Mouse (Mus musculus): Measurements from ENCODE around the gene Ctnnbip1. TPM values are rescaled to one million over a fixed set of nuclear protein-coding genes. Genes with fewer than 3 reads are reported as not detected.

Ctnnbip1 gene
- polyA plus RNA-seq, 1 experiment from 2014 or later = 56.2 TPM

GRCm38 (mm10) chr4:149571209-149571608 lies 53.2 kb downstream of the Ctnnbip1 start:
- 49% methylated on average over 5 of the region's 5 CpGs for WGBS
- Histone ChIP-seq H3K9ac (ENCODE audit: low read length) (peak overlapping the region; percentile 4; the same call in 1 of the 2 replicates), H3K4me1 (ENCODE audit: control insufficient read depth, insufficient read depth, low read length) (peaks cover 34% of the 10 kb centered on the region), H3K9me3 (replicated peaks; ENCODE audit: control insufficient read depth, low read length) (no peaks in the 10 kb centered on the region), H3K4me2 (ENCODE audit: low read depth, low read length) (peak overlapping the region; percentile 16; the same call in 1 of the 2 replicates), H3K27me3 (ENCODE audit: control insufficient read depth, insufficient read depth, low read length) (no peaks in the 10 kb centered on the region), H3K4me3 (replicated peaks; ENCODE audit: low read length) (no peak overlapping the region), H3K36me3 (ENCODE audit: control insufficient read depth, insufficient read depth, low read length) (no peaks in the 10 kb centered on the region), H3K27ac (ENCODE audit: low read length) (peak overlapping the region; percentile 46)
- peak; percentile 42 for ATAC-seq (ENCODE audit: insufficient read depth, low FRiP score)

GRCm38 (mm10) chr4:149571651-149572149 lies 53.7 kb downstream of the Ctnnbip1 start:
- no peak overlapping the region for H3K4me3 ChIP-seq (replicated peaks; ENCODE audit: low read length)
- H3K4me2 ChIP-seq (ENCODE audit: low read depth, low read length) = peak overlapping the region; percentile 16; the same call in 1 of the 2 replicates
- no peaks in the 10 kb centered on the region for H3K9me3 ChIP-seq (replicated peaks; ENCODE audit: control insufficient read depth, low read length)
- WGBS = 45% methylated on average over 8 of the region's 8 CpGs
- peak overlapping the region; percentile 4; the same call in 1 of the 2 replicates for H3K9ac ChIP-seq (ENCODE audit: low read length)
- no peaks in the 10 kb centered on the region for H3K27me3 ChIP-seq (ENCODE audit: control insufficient read depth, insufficient read depth, low read length)
- no peaks in the 10 kb centered on the region for H3K36me3 ChIP-seq (ENCODE audit: control insufficient read depth, insufficient read depth, low read length)
- peak overlapping the region; percentile 46 for H3K27ac ChIP-seq (ENCODE audit: low read length)
- peaks cover 34% of the 10 kb centered on the region for H3K4me1 ChIP-seq (ENCODE audit: control insufficient read depth, insufficient read depth, low read length)
- ATAC-seq (ENCODE audit: insufficient read depth, low FRiP score) = peak; percentile 52; the same call in 1 of the 2 replicates

GRCm38 (mm10) chr4:149572446-149572845 lies 54.4 kb downstream of the Ctnnbip1 start:
- Histone ChIP-seq H3K27ac (ENCODE audit: low read length) (peak overlapping the region; percentile 46), H3K9ac (ENCODE audit: low read length) (0 out of 2 replicates have a peak overlapping the region, but pooled peaks have one; percentile 12)
- no peak for ATAC-seq (ENCODE audit: insufficient read depth, low FRiP score)

GRCm38 (mm10) chr4:149572851-149573250 lies 54.8 kb downstream of the Ctnnbip1 start:
- H3K27me3 ChIP-seq (ENCODE audit: control insufficient read depth, insufficient read depth, low read length) = no peaks in the 10 kb centered on the region
- H3K4me3 ChIP-seq (replicated peaks; ENCODE audit: low read length) = no peak overlapping the region
- H3K4me2 ChIP-seq (ENCODE audit: low read depth, low read length) = no peak overlapping the region
- no peaks in the 10 kb centered on the region for H3K36me3 ChIP-seq (ENCODE audit: control insufficient read depth, insufficient read depth, low read length)
- peak overlapping the region; percentile 46 for H3K27ac ChIP-seq (ENCODE audit: low read length)
- ATAC-seq (ENCODE audit: insufficient read depth, low FRiP score) = no peak
- WGBS = 53% methylated on average over 8 of the region's 8 CpGs
- H3K9me3 ChIP-seq (replicated peaks; ENCODE audit: control insufficient read depth, low read length) = no peaks in the 10 kb centered on the region
- H3K9ac ChIP-seq (ENCODE audit: low read length) = no peak overlapping the region
- peaks cover 31% of the 10 kb centered on the region for H3K4me1 ChIP-seq (ENCODE audit: control insufficient read depth, insufficient read depth, low read length)

More at GRCm38 (mm10) chr4:149572446-149572845, 54.4 kb downstream of the Ctnnbip1 start:
- Histone ChIP-seq H3K4me2 (ENCODE audit: low read depth, low read length) (no peak overlapping the region), H3K9me3 (replicated peaks; ENCODE audit: control insufficient read depth, low read length) (no peaks in the 10 kb centered on the region), H3K4me1 (ENCODE audit: control insufficient read depth, insufficient read depth, low read length) (peaks cover 34% of the 10 kb centered on the region), H3K4me3 (replicated peaks; ENCODE audit: low read length) (no peak overlapping the region), H3K27me3 (ENCODE audit: control insufficient read depth, insufficient read depth, low read length) (no peaks in the 10 kb centered on the region), H3K36me3 (ENCODE audit: control insufficient read depth, insufficient read depth, low read length) (no peaks in the 10 kb centered on the region)
- WGBS = 34% methylated on average over 6 of the region's 9 CpGs

GRCm38 (mm10) chr4:149574391-149574821 lies 56.4 kb downstream of the Ctnnbip1 start:
- ATAC-seq (ENCODE audit: insufficient read depth, low FRiP score) = no peak
- Histone ChIP-seq H3K4me2 (ENCODE audit: low read depth, low read length) (no peak overlapping the region), H3K4me1 (ENCODE audit: control insufficient read depth, insufficient read depth, low read length) (peaks cover 24% of the 10 kb centered on the region), H3K4me3 (replicated peaks; ENCODE audit: low read length) (no peak overlapping the region), H3K9ac (ENCODE audit: low read length) (no peak overlapping the region), H3K27me3 (ENCODE audit: control insufficient read depth, insufficient read depth, low read length) (no peaks in the 10 kb centered on the region), H3K27ac (ENCODE audit: low read length) (no peak overlapping the region), H3K36me3 (ENCODE audit: control insufficient read depth, insufficient read depth, low read length) (no peaks in the 10 kb centered on the region), H3K9me3 (replicated peaks; ENCODE audit: control insufficient read depth, low read length) (no peaks in the 10 kb centered on the region)
- WGBS = 68% methylated on average over 14 of the region's 14 CpGs

- Histone ChIP-seq H3K9me3 (replicated peaks; ENCODE audit: control insufficient read depth, low read length) (no peaks in the 10 kb centered on the region), H3K27me3 (ENCODE audit: control insufficient read depth, insufficient read depth, low read length) (no peaks in the 10 kb centered on the region), H3K4me3 (replicated peaks; ENCODE audit: low read length) (no peak overlapping the region), H3K27ac (ENCODE audit: low read length) (no peak overlapping the region), H3K4me2 (ENCODE audit: low read depth, low read length) (no peak overlapping the region), H3K4me1 (ENCODE audit: control insufficient read depth, insufficient read depth, low read length) (peaks cover 10% of the 10 kb centered on the region), H3K9ac (ENCODE audit: low read length) (no peak overlapping the region), H3K36me3 (ENCODE audit: control insufficient read depth, insufficient read depth, low read length) (no peaks in the 10 kb centered on the region)
- 80% methylated on average over 9 of the region's 9 CpGs for WGBS
- no peak for ATAC-seq (ENCODE audit: insufficient read depth, low FRiP score)
These were observed 58.0 kb downstream of the Ctnnbip1 start for GRCm38 (mm10) chr4:149576061-149576460.

- Histone ChIP-seq H3K4me2 (ENCODE audit: low read depth, low read length) (no peak overlapping the region), H3K27ac (ENCODE audit: low read length) (no peak overlapping the region), H3K9me3 (replicated peaks; ENCODE audit: control insufficient read depth, low read length) (no peaks in the 10 kb centered on the region), H3K36me3 (ENCODE audit: control insufficient read depth, insufficient read depth, low read length) (no peaks in the 10 kb centered on the region), H3K4me1 (ENCODE audit: control insufficient read depth, insufficient read depth, low read length) (no peaks in the 10 kb centered on the region), H3K4me3 (replicated peaks; ENCODE audit: low read length) (no peak overlapping the region), H3K27me3 (ENCODE audit: control insufficient read depth, insufficient read depth, low read length) (no peaks in the 10 kb centered on the region), H3K9ac (ENCODE audit: low read length) (no peak overlapping the region)
- no peak for ATAC-seq (ENCODE audit: insufficient read depth, low FRiP score)
- 28% methylated on average over 4 of the region's 4 CpGs for WGBS
These were observed 59.0 kb downstream of the Ctnnbip1 start for GRCm38 (mm10) chr4:149576993-149577548.

- 65% methylated on average over 13 of the region's 13 CpGs for WGBS
- Histone ChIP-seq H3K4me2 (ENCODE audit: low read depth, low read length) (no peak overlapping the region), H3K9ac (ENCODE audit: low read length) (no peak overlapping the region), H3K27ac (ENCODE audit: low read length) (no peak overlapping the region), H3K36me3 (ENCODE audit: control insufficient read depth, insufficient read depth, low read length) (no peaks in the 10 kb centered on the region), H3K27me3 (ENCODE audit: control insufficient read depth, insufficient read depth, low read length) (no peaks in the 10 kb centered on the region), H3K4me1 (ENCODE audit: control insufficient read depth, insufficient read depth, low read length) (no peaks in the 10 kb centered on the region), H3K4me3 (replicated peaks; ENCODE audit: low read length) (no peak overlapping the region), H3K9me3 (replicated peaks; ENCODE audit: control insufficient read depth, low read length) (no peaks in the 10 kb centered on the region)
- ATAC-seq (ENCODE audit: insufficient read depth, low FRiP score) = no peak
These were observed 60.1 kb downstream of the Ctnnbip1 start for GRCm38 (mm10) chr4:149578085-149578681.

GRCm38 (mm10) chr4:149578831-149579230 lies 60.8 kb downstream of the Ctnnbip1 start:
- Histone ChIP-seq H3K4me3 (replicated peaks; ENCODE audit: low read length) (no peak overlapping the region), H3K27ac (ENCODE audit: low read length) (no peak overlapping the region), H3K4me1 (ENCODE audit: control insufficient read depth, insufficient read depth, low read length) (no peaks in the 10 kb centered on the region), H3K36me3 (ENCODE audit: control insufficient read depth, insufficient read depth, low read length) (no peaks in the 10 kb centered on the region), H3K27me3 (ENCODE audit: control insufficient read depth, insufficient read depth, low read length) (no peaks in the 10 kb centered on the region), H3K9ac (ENCODE audit: low read length) (no peak overlapping the region), H3K4me2 (ENCODE audit: low read depth, low read length) (no peak overlapping the region), H3K9me3 (replicated peaks; ENCODE audit: control insufficient read depth, low read length) (no peaks in the 10 kb centered on the region)
- no peak for ATAC-seq (ENCODE audit: insufficient read depth, low FRiP score)
- WGBS = 58% methylated on average over 7 of the region's 7 CpGs
